Mouse (Mus musculus): ENCODE measurements around the gene Rbl1. TPM values are rescaled to one million over a fixed set of nuclear protein-coding genes. Genes with fewer than 3 reads are reported as not detected.

The Rbl1 gene
- total RNA-seq, 2 experiments from 2014 or later = 11.1 to 13.5 TPM

- DNase-seq = no peak
Observed at GRCm38 (mm10) chr2:157133769-157134478, 70.4 kb downstream of the Rbl1 start.

- DNase-seq = no peak
Observed at GRCm38 (mm10) chr2:157132686-157133540, 71.4 kb downstream of the Rbl1 start.

- no peak for DNase-seq
Observed at GRCm38 (mm10) chr2:157132086-157132485, 72.2 kb downstream of the Rbl1 start.

GRCm38 (mm10) chr2:157130813-157131514 is 73.4 kb downstream of the Rbl1 start:
- peak; percentile 22 for DNase-seq

- no peak for DNase-seq
Observed at GRCm38 (mm10) chr2:157129601-157130164, 74.7 kb downstream of the Rbl1 start.

GRCm38 (mm10) chr2:157129096-157129495 is 75.2 kb downstream of the Rbl1 start:
- DNase-seq = no peak

- DNase-seq = peak; percentile 17
Observed at GRCm38 (mm10) chr2:157128072-157128471, 76.3 kb downstream of the Rbl1 start.

- DNase-seq = no peak
Observed at GRCm38 (mm10) chr2:157127370-157127769, 77.0 kb downstream of the Rbl1 start.

- DNase-seq = no peak
Observed at GRCm38 (mm10) chr2:157125246-157125645, 79.1 kb downstream of the Rbl1 start.

- DNase-seq = no peak
Observed at GRCm38 (mm10) chr2:157121766-157122165, 82.6 kb downstream of the Rbl1 start.

- DNase-seq = no peak
Observed at GRCm38 (mm10) chr2:157119075-157119474, 85.3 kb downstream of the Rbl1 start.

GRCm38 (mm10) chr2:157118556-157118955 is 85.8 kb downstream of the Rbl1 start:
- no peak for DNase-seq

GRCm38 (mm10) chr2:157116964-157117363 is 87.4 kb downstream of the Rbl1 start:
- no peak for DNase-seq

- no peak for DNase-seq
Observed at GRCm38 (mm10) chr2:157108236-157108635, 96.1 kb downstream of the Rbl1 start.

- DNase-seq = no peak
Observed at GRCm38 (mm10) chr2:157104454-157104853, 99.9 kb downstream of the Rbl1 start.

- no peak for DNase-seq
Observed at GRCm38 (mm10) chr2:157102256-157102655, 102.1 kb downstream of the Rbl1 start.

GRCm38 (mm10) chr2:157101650-157102049 is 102.7 kb downstream of the Rbl1 start:
- no peak for DNase-seq

- no peak for DNase-seq
Observed at GRCm38 (mm10) chr2:157100319-157100605, 104.1 kb downstream of the Rbl1 start.

GRCm38 (mm10) chr2:157099532-157100318 is 104.6 kb downstream of the Rbl1 start:
- no peak for DNase-seq

All from adrenal gland, postnatal 10 days (tissue).